Mouse (Mus musculus): Measurements from ENCODE around the gene Mapk1ip1l.

DNA sequence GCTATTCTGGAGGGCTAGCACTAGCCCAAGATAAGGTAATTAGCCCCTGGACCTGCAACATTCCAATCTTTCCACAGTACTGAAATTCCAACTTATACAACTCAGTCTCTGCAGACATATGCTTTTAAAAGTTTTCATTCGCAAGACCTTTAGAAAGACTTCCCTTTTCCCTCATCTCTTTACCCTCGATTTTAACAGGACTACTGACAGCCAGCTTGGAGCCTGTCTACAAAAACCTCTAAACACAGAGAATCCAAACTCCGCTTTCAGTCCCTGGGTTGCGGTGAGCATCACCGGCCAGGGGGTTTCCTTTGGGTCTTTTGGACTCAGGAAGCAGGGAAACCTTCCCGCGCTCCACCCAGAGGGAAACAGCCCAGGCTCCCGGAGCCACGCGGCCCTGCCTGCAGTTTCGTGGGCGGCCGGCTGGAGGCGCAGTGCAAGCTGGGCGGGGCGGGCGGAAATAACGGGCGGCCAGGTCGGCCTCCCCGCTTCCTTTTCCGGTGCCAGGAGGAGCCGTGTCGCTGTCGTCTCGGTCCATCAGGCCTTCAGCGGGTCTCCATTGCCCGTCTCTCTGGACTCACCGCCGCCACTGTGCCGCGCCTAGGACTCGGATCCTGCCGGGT lies at the start of gene Mapk1ip1l:
- peak; percentile 65 for TF ChIP-seq CTCF (IDR thresholded peaks at IDR 0.05; ENCODE audit: borderline replicate concordance, insufficient read depth, low read depth, low read length)
- TF ChIP-seq POLR2A (IDR thresholded peaks at IDR 0.05; ENCODE audit: borderline replicate concordance, insufficient read depth, low read length) = peak; percentile 54; the same call in 1 of the 2 replicates
